Mouse (Mus musculus): ENCODE results near the gene Map4k3.

- TF ChIP-seq CTCF (IDR thresholded peaks at IDR 0.05; ENCODE audit: extremely low read depth, insufficient read depth, low read length), result no peak
- TF ChIP-seq POLR2A (IDR thresholded peaks at IDR 0.05; ENCODE audit: extremely low read depth, insufficient read depth, low read length), result no peak
Measured at GRCm38 (mm10) chr17:80772545-80773453, 44.5 kb upstream of the Map4k3 start.

Measured in cortical plate, adult 2 months (tissue).